Comparison of ENCODE assay signal across 32 mouse cellular contexts in genomic region chr6:29326961-29327360, GRCm38 (mm10). TPM values are rescaled to one million over a fixed set of nuclear protein-coding genes. Genes with fewer than 3 reads are reported as not detected.
A peak's percentile ranks its signal among the peaks of the same experiment; 100 is the strongest.
DNase-seq lines count a peak whose midpoint lies in the region; ATAC-seq and TF ChIP-seq lines count a peak whose summit lies in the region.
"Had no signal": no experiment of that assay in that cellular context is flagged by ENCODE, and none has a peak within 500 bp of the region (broad histone marks: within the 10 kb centered on the region; RNA-seq: fewer than 3 reads in every experiment).

No protein-coding gene starts in this region.

- no peaks in the 10 kb centered on the region for H3K79me2 ChIP-seq in C2C12 (ENCODE audit: control insufficient read depth, insufficient read depth)

- H3K4me2 ChIP-seq in hindbrain, embryonic 16.5 days (ENCODE audit: low read length), result no peak overlapping the region
- H3K4me2 ChIP-seq: forebrain, embryonic 13.5 days; heart, embryonic 12.5 days; heart, embryonic 15.5 days; hindbrain, embryonic 13.5 days had no signal

- H3K9ac ChIP-seq in hindbrain, embryonic 16.5 days (ENCODE audit: low read depth, low read length), result no peak overlapping the region
- H3K9ac ChIP-seq: forebrain, embryonic 13.5 days; heart, embryonic 12.5 days; heart, embryonic 15.5 days; hindbrain, embryonic 13.5 days had no signal

- H3K79me3 ChIP-seq in C2C12 (ENCODE audit: low read depth), result no peaks in the 10 kb centered on the region

- H3K27me3 ChIP-seq in C2C12 (ENCODE audit: control insufficient read depth, insufficient read depth, insufficient read length), result peaks cover 5% of the 10 kb centered on the region
- H3K27me3 ChIP-seq in splenic B cell, adult 2 months (ENCODE audit: control insufficient read depth, insufficient read depth, low read length, poor library complexity, severe bottlenecking), result no peaks in the 10 kb centered on the region
- H3K27me3 ChIP-seq in hindbrain, embryonic 16.5 days (replicated peaks; ENCODE audit: control insufficient read depth, insufficient read depth, low read length), result no peaks in the 10 kb centered on the region
- H3K27me3 ChIP-seq: forebrain, embryonic 13.5 days; heart, embryonic 12.5 days; heart, embryonic 15.5 days; hindbrain, embryonic 13.5 days had no signal

- ATAC-seq in common myeloid progenitor, adult 5-6 weeks (replicated peaks; ENCODE audit: low read depth, poor library complexity, severe bottlenecking), result peak; percentile 45; the same call in 1 of the 2 replicates
- ATAC-seq in hindbrain, embryonic 16.5 days, result no peak
- ATAC-seq: activated CD4-positive, CD25-positive, alpha-beta regulatory T cell, adult 4 months; forebrain, embryonic 13.5 days; forebrain, embryonic 16.5 days; hindbrain, postnatal 0 days; inflammation-experienced regulatory T-cells, adult 6 months; intestine, embryonic 16.5 days had no signal

- no peaks in the 10 kb centered on the region for H3K36me3 ChIP-seq in C2C12 (ENCODE audit: control insufficient read depth, insufficient read depth)
- H3K36me3 ChIP-seq in splenic B cell, adult 2 months (ENCODE audit: control insufficient read depth, insufficient read depth, low read length, poor library complexity, severe bottlenecking), result no peaks in the 10 kb centered on the region
- no peaks in the 10 kb centered on the region for H3K36me3 ChIP-seq in hindbrain, embryonic 16.5 days (ENCODE audit: control insufficient read depth, insufficient read depth, low read length)
- H3K36me3 ChIP-seq: forebrain, embryonic 10.5 days; heart, embryonic 12.5 days; heart, embryonic 15.5 days; hindbrain, embryonic 10.5 days; hindbrain, embryonic 13.5 days had no signal

- WGBS in hindbrain, embryonic 16.5 days, result 84% methylated on average over 9 of the region's 9 CpGs

- no peak overlapping the region for H3K27ac ChIP-seq in hindbrain, embryonic 16.5 days (ENCODE audit: low read depth, low read length)
- H3K27ac ChIP-seq: forebrain, embryonic 10.5 days; forebrain, embryonic 13.5 days; gastrocnemius, adult 2 months; heart, embryonic 15.5 days; hindbrain, embryonic 10.5 days; hindbrain, embryonic 13.5 days; hindbrain, postnatal 0 days had no signal

- DNase-seq in 3134 (ENCODE audit: extremely low read depth, insufficient read length, low spot score), result peak; percentile 60
- peak; percentile 6 for DNase-seq in splenic B cell, adult 2 months (ENCODE audit: low read depth, low spot score)
- no peak for DNase-seq in adrenal gland, postnatal 36 days
- no peak for DNase-seq in cerebellum, adult 11-12 months
- DNase-seq: adrenal gland, adult 8-10 months; adrenal gland, postnatal 25 days; cerebellum, adult 11 months; cerebellum, adult 9-11 months; cerebellum, postnatal 36 days; gastrocnemius, adult 2 months; gastrocnemius, postnatal 14 days; heart, adult 18-20 months; heart, postnatal 10 days; heart, postnatal 36 days; kidney, adult 18-20 months had no signal

- H3K9me3 ChIP-seq in hindbrain, embryonic 16.5 days (ENCODE audit: control insufficient read depth, low read length), result no peaks in the 10 kb centered on the region
- H3K9me3 ChIP-seq: forebrain, embryonic 10.5 days; forebrain, embryonic 13.5 days; heart, embryonic 12.5 days; heart, embryonic 15.5 days; hindbrain, embryonic 10.5 days; hindbrain, embryonic 13.5 days had no signal

- no peaks in the 10 kb centered on the region for H3K4me1 ChIP-seq in hindbrain, embryonic 16.5 days (ENCODE audit: control insufficient read depth, insufficient read depth, low read depth, low read length)
- H3K4me1 ChIP-seq: forebrain, embryonic 10.5 days; forebrain, embryonic 13.5 days; heart, embryonic 12.5 days; heart, embryonic 15.5 days; hindbrain, embryonic 10.5 days; hindbrain, embryonic 13.5 days had no signal

- H3ac ChIP-seq in C2C12 (ENCODE audit: control insufficient read depth, insufficient read length, low read depth), result no peak overlapping the region

- no peak for TF ChIP-seq CTCF in C2C12 (IDR thresholded peaks at IDR 0.05; ENCODE audit: control insufficient read depth, insufficient read depth, insufficient read length)

- H3K4me3 ChIP-seq in C2C12 (ENCODE audit: insufficient read depth, poor library complexity, severe bottlenecking), result no peak overlapping the region
- H3K4me3 ChIP-seq in hindbrain, embryonic 16.5 days (ENCODE audit: low read length), result no peak overlapping the region
- H3K4me3 ChIP-seq: forebrain, embryonic 10.5 days; forebrain, embryonic 13.5 days; gastrocnemius, adult 2 months; heart, embryonic 12.5 days; heart, embryonic 15.5 days; hindbrain, embryonic 10.5 days; hindbrain, embryonic 13.5 days had no signal

TF ChIP-seq in C2C12, 6 proteins besides CTCF, POLR2A, EP300 and RAD21:
- TF ChIP-seq MYOD1 (IDR thresholded peaks at IDR 0.05; ENCODE audit: control insufficient read depth, insufficient read length, low read depth) (peak; percentile 24), CEBPB (IDR thresholded peaks at IDR 0.05; ENCODE audit: low read depth) (no peak), MAX (IDR thresholded peaks at IDR 0.05) (no peak), USF1 (IDR thresholded peaks at IDR 0.05; ENCODE audit: low read depth) (no peak), FOSL1 (IDR thresholded peaks at IDR 0.05; ENCODE audit: insufficient read depth, low read length, poor library complexity, severe bottlenecking) (peak; percentile 8), MYOG (IDR thresholded peaks at IDR 0.05; ENCODE audit: control insufficient read depth, extremely low read depth, insufficient read length) (no peak)

RNA-seq across cellular contexts. Expression of gene Fam71f1, which starts 8.0 kb away (rescaled TPM):
- 0.22 TPM for polyA plus RNA-seq in C2C12 (2012; fragmentation: generic; extraction: Trizol)
- not detected in 2 replicates for total RNA-seq in common myeloid progenitor, adult 5-6 weeks (2017)
- not detected for total RNA-seq in adrenal gland, postnatal 36 days (2021)
- not detected in 2 replicates for polyA plus RNA-seq in hindbrain, embryonic 16.5 days (2015; fragmentation: Nextera tagmentation; extraction: Ambion mirVana)
- total RNA-seq: adrenal gland, adult 8-10 months; adrenal gland, postnatal 25 days; gastrocnemius, adult 2 months; gastrocnemius, postnatal 14 days; gastrocnemius, postnatal 4 days; heart, adult 18-20 months; heart, postnatal 10 days; heart, postnatal 36 days; hindbrain, postnatal 0 days; MEL had no signal
- polyA plus RNA-seq: activated CD4-positive, CD25-positive, alpha-beta regulatory T cell, adult 4 months; embryonic facial prominence, embryonic 11.5 days; forebrain, embryonic 10.5 days; forebrain, embryonic 13.5 days; forebrain, embryonic 16.5 days; hindbrain, embryonic 13.5 days; hindbrain, postnatal 0 days; inflammation-experienced regulatory T-cells, adult 6 months; intestine, embryonic 16.5 days had no signal

RNA-seq across cellular contexts. Expression of gene Calu, which starts 20.9 kb away (rescaled TPM):
- 169 TPM for polyA plus RNA-seq in C2C12 (2012; fragmentation: generic; extraction: Trizol)
- 138 and 159 TPM in 2 replicates for total RNA-seq in common myeloid progenitor, adult 5-6 weeks (2017)
- 100 to 1,000 TPM; 139 to 152 TPM for total RNA-seq in adrenal gland, postnatal 36 days (2021)
- 166 and 187 TPM in 2 replicates for polyA plus RNA-seq in hindbrain, embryonic 16.5 days (2015; fragmentation: Nextera tagmentation; extraction: Ambion mirVana)

RNA-seq across cellular contexts. Expression of gene Fam71f2, which starts 47.6 kb away (rescaled TPM):
- polyA plus RNA-seq in C2C12 (2012; fragmentation: generic; extraction: Trizol), result 0.19 TPM
- not detected in 2 replicates for total RNA-seq in common myeloid progenitor, adult 5-6 weeks (2017)
- total RNA-seq in adrenal gland, postnatal 36 days (2021), result not detected
- 0.34 and 0.41 TPM in 2 replicates for polyA plus RNA-seq in hindbrain, embryonic 16.5 days (2015; fragmentation: Nextera tagmentation; extraction: Ambion mirVana)
- total RNA-seq: heart, adult 18-20 months; heart, postnatal 10 days; MEL had no signal

RNA-seq across cellular contexts. Expression of gene Hilpda, which starts 54.7 kb away (rescaled TPM):
- 33.9 TPM for polyA plus RNA-seq in C2C12 (2012; fragmentation: generic; extraction: Trizol)
- total RNA-seq in common myeloid progenitor, adult 5-6 weeks (2017), result 13.0 and 15.4 TPM in 2 replicates
- 1 to 10 TPM; 6.0 to 7.0 TPM for total RNA-seq in adrenal gland, postnatal 36 days (2021)
- 31.1 and 31.3 TPM in 2 replicates for polyA plus RNA-seq in hindbrain, embryonic 16.5 days (2015; fragmentation: Nextera tagmentation; extraction: Ambion mirVana)

Comparison
In these comparisons a context has a peak if more than half of its experiments do, and no peak if none do; other contexts are left out.
1. DNase-seq: peak in 3134 (single experiment) and splenic B cell, adult 2 months (single experiment); none in adrenal gland, postnatal 36 days (0 of 2) and cerebellum, adult 11-12 months (single experiment).